8 mouse cellular contexts compared by ENCODE assay signal in the genomic region with DNA sequence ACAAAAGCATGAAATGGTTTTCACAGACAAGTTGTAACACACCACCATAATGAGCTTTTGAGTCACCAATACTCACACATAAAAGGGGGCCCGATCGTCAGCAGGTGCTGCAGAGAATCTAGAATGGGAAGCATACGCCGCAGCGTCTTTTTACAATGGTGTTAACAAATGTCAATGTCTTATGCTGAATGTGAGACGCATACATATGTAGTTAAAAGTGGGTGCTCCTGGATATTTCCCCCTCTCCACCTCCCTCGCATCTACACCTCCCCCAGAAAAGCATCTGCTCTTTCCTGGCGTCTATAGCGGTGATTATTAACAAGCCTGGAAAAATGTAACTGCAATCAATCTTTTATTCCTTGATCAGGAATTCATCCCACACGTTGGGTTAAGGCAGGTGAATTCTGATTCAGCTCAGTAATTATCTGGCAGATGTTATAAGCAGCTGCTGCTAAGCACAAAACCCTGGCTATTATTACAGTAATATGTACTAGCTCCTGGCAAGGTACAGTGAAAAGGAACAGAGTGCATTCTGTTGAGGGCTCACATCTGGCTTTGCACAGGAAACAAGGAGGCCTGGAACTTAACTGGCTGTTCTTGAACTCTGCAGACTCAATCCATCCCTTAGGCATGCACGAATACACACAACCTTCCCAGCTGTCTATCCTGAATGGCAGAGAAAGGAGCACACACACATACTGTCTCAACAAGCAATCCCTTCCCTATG.
A peak's percentile ranks its signal among the peaks of the same experiment; 100 is the strongest.
DNase-seq lines count a peak whose midpoint lies in the region; ATAC-seq and TF ChIP-seq lines count a peak whose summit lies in the region.

No protein-coding gene starts in this region.

- peak overlapping the region; percentile 43 for H3K27ac ChIP-seq in hindbrain, embryonic 15.5 days (replicated peaks)
- H3K27ac ChIP-seq in stomach, embryonic 16.5 days (ENCODE audit: low read length): peak overlapping the region; percentile 69

- no peak for TF ChIP-seq CTCF in lung, adult 2 months (IDR thresholded peaks at IDR 0.05; ENCODE audit: insufficient read depth, low read length)

- no peak for TF ChIP-seq POLR2A in lung, adult 2 months (IDR thresholded peaks at IDR 0.05; ENCODE audit: borderline replicate concordance, extremely low read depth, low read depth, low read length)

- H3K27me3 ChIP-seq in hindbrain, embryonic 15.5 days: no peaks in the 10 kb centered on the region
- H3K27me3 ChIP-seq in stomach, embryonic 16.5 days (ENCODE audit: control insufficient read depth, insufficient read depth, low read length): no peaks in the 10 kb centered on the region

- H3K4me1 ChIP-seq in hindbrain, embryonic 15.5 days (replicated peaks): peaks cover 18% of the 10 kb centered on the region
- peaks cover 8% of the 10 kb centered on the region; the same call in 1 of the 2 replicates for H3K4me1 ChIP-seq in stomach, embryonic 16.5 days (ENCODE audit: control insufficient read depth, insufficient read depth, low read length)
- H3K4me1 ChIP-seq in lung, adult 2 months (ENCODE audit: control insufficient read depth, insufficient read depth, low read length): no peaks in the 10 kb centered on the region

- H3K4me3 ChIP-seq in hindbrain, embryonic 15.5 days: no peak overlapping the region
- H3K4me3 ChIP-seq in stomach, embryonic 16.5 days (replicated peaks; ENCODE audit: low read length): no peak overlapping the region
- no peak overlapping the region for H3K4me3 ChIP-seq in lung, adult 2 months (replicated peaks; ENCODE audit: extremely low read depth, low read depth, low read length)

- peak; percentile 51 for ATAC-seq in hindbrain, embryonic 15.5 days (ENCODE audit: low FRiP score, low read depth)
- ATAC-seq in stomach, embryonic 16.5 days (ENCODE audit: insufficient read depth, low FRiP score): peak; percentile 88

- intact Hi-C loops in left cerebral cortex, postnatal 36 days (cut with DNase I): no loop called here

- no peak overlapping the region for H3K9ac ChIP-seq in hindbrain, embryonic 15.5 days
- no peak overlapping the region for H3K9ac ChIP-seq in stomach, embryonic 16.5 days (ENCODE audit: low read length)

- H3K9me3 ChIP-seq in hindbrain, embryonic 15.5 days: no peaks in the 10 kb centered on the region
- no peaks in the 10 kb centered on the region for H3K9me3 ChIP-seq in stomach, embryonic 16.5 days (replicated peaks; ENCODE audit: control insufficient read depth, low read length)

- no peak overlapping the region for H3K4me2 ChIP-seq in hindbrain, embryonic 15.5 days
- no peak overlapping the region for H3K4me2 ChIP-seq in stomach, embryonic 16.5 days (ENCODE audit: low read depth, low read length)

- DNase-seq in right cerebral cortex, adult 18-20 months: peak; percentile 71
- no peak for DNase-seq in right cerebral cortex, postnatal 14 days
- peak; percentile 36 to 43 for DNase-seq in left cerebral cortex, postnatal 36 days (ENCODE audit: low spot score in 2 of 2)
- no peak for DNase-seq in gastrocnemius, postnatal 4 days (ENCODE audit: low spot score in 2 of 2)
- no peak for DNase-seq in gastrocnemius, postnatal 25 days
- DNase-seq in lung, adult 2 months: no peak

- WGBS in hindbrain, embryonic 15.5 days: 44% methylated on average over 11 of the region's 11 CpGs
- 48% methylated on average over 11 of the region's 11 CpGs for WGBS in stomach, embryonic 16.5 days
- 80% methylated on average over 11 of the region's 11 CpGs for WGBS in lung, adult 2 months

- H3K36me3 ChIP-seq in hindbrain, embryonic 15.5 days: no peaks in the 10 kb centered on the region
- H3K36me3 ChIP-seq in stomach, embryonic 16.5 days (ENCODE audit: control insufficient read depth, insufficient read depth, low read length): no peaks in the 10 kb centered on the region

Comparison
In these comparisons a context has a peak if more than half of its experiments do, and no peak if none do; other contexts are left out.
1. DNase-seq: peak in right cerebral cortex, adult 18-20 months (single experiment) and left cerebral cortex, postnatal 36 days (2 of 2); none in right cerebral cortex, postnatal 14 days (single experiment), gastrocnemius, postnatal 4 days (0 of 2), gastrocnemius, postnatal 25 days (single experiment) and lung, adult 2 months (single experiment).